Mouse (Mus musculus) ES-CJ7 (cell line): Measurements from ENCODE around the gene Zfp583.
"Not testable (repeated sequence)": the region's sequence is repeated elsewhere in the genome, so short reads cannot be mapped to it uniquely, and the experiment has no call there.

ENCODE experiments used
- DNase-seq: peaks from one replicate; pipeline ENCODE4 v3.0.0; 2011; ENCODE audit warnings: low read depth, low spot score

Zfp583 gene

GRCm38 (mm10) chr7:6331233-6331956, at the start of gene Zfp583:
Gene Zfp583 (minus strand): TSS chr7:6331285.
- DNase-seq = peak; percentile 92

DNA sequence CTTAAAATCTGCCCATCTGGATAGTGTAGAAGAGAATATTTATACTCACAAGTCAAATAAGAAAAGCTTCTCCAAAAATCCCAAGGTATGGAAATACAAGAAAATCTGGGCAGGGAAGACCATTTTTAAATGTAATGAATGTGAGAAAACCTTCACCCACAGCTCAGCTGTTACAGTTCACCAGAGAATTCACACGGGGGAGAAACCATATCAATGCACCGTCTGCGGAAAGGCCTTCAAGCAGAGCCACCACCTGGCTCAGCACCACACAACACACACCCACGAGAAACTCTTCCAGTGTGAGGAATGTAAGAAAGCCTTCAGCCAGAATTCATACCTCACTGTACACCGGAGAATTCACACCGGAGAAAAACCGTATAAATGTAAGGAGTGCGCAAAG, 47.4 kb upstream of the Zfp583 start:
- no peak for DNase-seq

GRCm38 (mm10) chr7:6372993-6373392, 41.9 kb upstream of the Zfp583 start:
- DNase-seq = no peak

DNA sequence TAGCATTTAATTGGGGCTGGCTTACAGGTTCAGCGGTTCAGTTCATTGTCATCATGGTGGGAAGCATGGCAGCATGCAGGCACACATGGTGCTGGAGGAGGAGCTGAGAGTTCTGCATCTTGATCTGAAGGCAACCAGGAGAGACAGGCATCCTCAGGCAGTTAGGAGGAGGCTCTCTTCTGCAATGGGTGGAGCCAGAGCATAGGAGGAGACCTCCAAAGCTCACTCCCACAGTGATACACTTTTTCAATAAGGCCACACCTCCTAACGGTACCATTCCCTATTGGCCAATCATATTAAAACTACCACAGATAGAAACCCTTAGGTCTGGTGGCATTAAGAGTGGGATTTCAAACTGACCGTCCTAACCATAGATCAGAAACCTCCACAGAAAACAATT, 38.4 kb upstream of the Zfp583 start:
- no peak for DNase-seq

GRCm38 (mm10) chr7:6368146-6368545, 37.1 kb upstream of the Zfp583 start:
- DNase-seq = not testable (repeated sequence)

DNA sequence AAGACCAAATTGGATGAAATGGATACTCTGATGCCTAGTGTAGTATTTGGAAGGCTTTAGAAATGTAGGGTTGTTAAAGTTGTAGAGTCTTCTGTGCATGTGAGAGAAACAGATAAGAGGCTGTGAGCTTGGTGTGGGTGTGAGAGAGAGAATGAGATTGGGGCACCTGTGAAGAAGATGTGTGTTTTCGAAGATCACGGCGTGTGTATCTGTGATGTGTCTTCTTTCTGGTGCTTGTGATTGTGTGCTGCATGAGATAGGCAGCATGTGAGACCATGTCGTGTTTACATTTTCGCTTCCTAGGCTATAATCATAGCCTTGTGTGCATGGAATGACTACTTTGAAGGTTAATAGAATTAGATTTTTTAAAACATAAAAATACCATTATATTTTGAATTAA, 36.1 kb upstream of the Zfp583 start:
- DNase-seq = no peak

GRCm38 (mm10) chr7:6364761-6365160, 33.7 kb upstream of the Zfp583 start:
- peak; percentile 64 for DNase-seq

- peak; percentile 97 for DNase-seq
Measured at GRCm38 (mm10) chr7:6363047-6363488, 32.0 kb upstream of the Zfp583 start, which contains the start of gene Zfp78. Gene Zfp78 (plus strand): TSS chr7:6363280.

GRCm38 (mm10) chr7:6362268-6363046, 31.4 kb upstream of the Zfp583 start:
- DNase-seq = peak; percentile 99

- no peak for DNase-seq
Measured at GRCm38 (mm10) chr7:6361756-6362155, 30.7 kb upstream of the Zfp583 start.

DNA sequence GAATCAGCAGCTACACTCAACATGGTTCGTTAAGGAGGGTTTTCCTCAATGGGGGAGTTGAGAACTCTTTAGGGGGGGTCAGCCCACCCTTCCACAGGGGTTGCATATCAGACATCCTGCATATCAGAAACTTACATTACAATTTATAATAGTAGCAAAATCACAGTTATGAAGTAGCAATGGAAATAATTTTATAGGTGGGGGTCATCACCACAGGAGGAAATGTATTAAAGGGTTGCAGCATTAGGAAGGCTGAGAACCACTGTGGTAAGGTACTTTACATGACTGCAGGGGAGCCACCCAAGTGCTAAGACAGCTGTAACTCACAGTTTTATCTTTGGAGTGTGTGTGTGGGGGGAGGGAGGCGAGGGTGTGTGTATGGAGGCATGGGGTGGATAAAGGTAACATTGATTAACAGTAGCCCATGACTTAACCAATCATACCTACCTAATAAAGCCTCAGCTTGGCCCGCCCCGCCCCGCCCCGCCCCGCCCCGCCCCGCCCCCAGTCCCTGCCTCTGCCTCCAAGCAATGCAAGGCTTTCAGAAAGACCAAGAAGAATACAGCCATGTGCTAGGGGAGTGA, 29.5 kb upstream of the Zfp583 start:
- DNase-seq = no peak

DNA sequence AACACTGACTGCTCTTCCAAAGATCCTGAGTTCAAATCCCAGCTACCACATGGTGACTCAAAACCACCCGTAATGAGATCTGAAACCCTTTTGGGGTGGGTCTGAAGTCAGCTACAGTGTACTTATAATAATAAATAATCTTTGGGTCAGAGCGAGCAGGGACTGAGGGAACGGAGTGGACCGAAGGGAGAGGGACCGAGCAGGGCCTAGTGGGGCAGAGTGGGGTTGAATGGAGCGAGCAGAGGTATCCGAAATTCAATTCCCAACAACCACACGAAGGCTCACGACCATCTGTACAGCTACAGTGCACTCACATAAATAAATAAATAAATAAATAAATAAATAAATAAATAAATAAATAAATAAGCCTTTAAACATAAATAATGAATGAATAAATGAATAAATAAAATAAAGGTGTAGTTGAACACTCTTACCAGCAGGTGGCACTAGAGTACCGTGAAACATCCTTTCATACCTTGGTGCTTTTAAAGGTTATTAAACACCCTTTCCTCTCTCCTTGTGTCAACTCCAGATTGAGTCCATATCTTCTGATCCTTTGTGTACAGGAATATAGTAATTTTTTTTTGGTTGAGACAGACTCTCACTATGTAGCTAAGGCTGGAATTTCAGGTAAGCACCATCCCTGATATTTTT, 28.0 kb upstream of the Zfp583 start:
- DNase-seq = peak; percentile 47

DNA sequence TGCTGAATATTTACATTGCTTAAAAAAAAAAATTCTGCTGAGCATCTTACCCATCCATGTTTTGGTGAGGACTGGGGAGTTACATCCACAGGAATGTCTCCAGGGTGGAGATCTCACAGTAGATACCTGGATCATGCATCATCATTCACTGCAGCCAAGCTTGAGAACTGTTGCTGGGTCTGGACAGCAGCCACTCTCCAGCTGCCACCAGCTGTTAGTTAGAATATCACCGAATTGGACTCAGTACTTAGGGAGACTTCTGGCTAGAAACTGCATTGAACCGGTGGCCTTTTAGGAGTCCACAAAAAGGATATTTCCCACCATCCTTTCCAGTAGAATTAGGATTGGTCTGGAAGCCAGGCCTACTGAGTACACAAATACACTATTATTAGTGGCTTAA, 27.0 kb upstream of the Zfp583 start:
- DNase-seq = no peak

DNA sequence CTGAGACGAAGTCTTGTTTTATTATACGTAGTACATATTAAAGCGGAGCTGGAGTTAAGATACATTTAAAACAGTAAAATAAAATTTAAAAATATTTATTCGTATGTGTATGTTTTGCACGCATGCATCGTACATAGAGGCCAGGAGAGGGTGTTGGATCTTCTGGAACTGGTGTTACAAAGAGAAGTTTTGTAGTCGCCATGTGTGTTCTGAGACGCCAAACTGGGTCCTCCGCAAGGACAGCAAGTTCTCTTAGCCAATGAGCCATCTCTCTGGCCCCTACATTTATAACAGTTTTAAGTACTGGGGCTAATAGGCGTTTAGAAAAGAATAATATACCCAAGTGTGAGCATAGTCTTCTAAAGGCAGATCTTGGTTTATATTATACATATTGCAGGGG, 13.0 kb upstream of the Zfp583 start:
- no peak for DNase-seq

GRCm38 (mm10) chr7:6343501-6344071, 12.5 kb upstream of the Zfp583 start, which contains the start of gene Gm3854:
Gene Gm3854 (plus strand): TSS chr7:6343759.
- DNase-seq = peak; percentile 94

DNA sequence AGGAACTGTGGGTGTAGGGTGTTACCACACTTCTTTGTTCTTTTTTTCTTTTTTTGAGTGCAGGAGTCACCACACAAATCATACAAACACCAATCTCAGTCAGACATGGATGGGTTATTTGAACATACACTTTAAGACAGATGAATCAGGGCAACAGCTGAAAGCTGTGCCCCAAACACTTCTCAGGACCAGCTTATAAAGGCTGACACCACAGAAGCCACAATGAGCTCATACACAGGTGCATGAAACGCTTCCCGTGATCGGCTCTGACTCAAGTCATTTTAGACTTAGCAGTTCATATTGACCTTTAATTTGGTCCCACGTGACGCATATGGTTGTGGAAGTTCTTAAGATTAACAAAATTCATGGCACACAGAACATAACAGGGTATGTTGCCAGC, 8.8 kb upstream of the Zfp583 start:
- DNase-seq = no peak

GRCm38 (mm10) chr7:6330458-6331232, 440 bp downstream of the Zfp583 start:
- no peak for DNase-seq

- DNase-seq = peak; percentile 35
Measured at GRCm38 (mm10) chr7:6300796-6301195, 30.3 kb downstream of the Zfp583 start.

DNA sequence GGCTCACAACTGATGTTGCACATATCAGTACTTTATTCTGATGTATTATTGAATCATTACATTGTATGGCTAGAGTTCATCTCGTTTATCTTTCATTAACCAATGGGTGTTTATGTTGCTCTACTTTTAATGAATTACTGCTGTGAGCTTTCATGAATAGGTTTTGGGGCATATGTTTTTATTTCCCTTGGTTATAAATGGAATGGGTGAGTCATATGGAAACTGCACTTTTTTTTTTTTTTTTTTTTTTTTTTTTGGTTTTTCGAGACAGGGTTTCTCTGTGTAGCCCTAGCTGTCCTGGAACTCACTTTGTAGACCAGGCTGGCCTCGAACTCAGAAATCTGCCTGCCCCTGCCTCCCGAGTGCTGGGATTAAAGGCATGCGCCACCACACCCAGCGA, 40.0 kb downstream of the Zfp583 start:
- not testable (repeated sequence) for DNase-seq

DNA sequence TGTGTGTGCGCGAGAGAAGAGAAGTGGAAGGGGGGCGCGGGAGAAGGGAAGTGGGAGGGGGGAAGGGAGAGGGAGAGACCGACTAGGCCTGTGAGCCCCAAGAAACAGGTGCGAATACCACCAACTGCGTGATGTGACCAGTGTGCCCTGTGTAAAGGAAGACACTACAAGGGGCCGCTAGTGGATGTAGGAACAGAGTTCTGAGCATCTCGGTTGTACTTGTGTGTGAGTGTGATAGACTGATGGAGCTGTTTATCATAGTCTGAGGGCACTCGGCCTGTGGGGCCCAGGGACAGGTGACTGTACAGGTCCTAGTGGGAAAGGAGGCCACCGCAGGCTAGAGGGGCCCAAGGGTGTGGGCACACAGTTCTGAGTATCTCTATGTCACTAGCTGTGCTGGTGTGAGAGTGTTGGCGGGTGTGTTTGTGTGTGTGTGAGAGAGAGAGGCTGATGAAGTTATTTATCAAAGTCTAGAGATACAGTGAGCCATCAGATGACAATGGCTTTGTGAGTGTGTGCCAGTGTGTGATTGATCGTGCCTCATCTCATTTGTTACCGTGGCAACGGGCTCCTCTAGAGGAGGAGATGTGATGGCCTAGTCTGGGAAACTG, 44.1 kb downstream of the Zfp583 start:
- DNase-seq = no peak
